Mouse (Mus musculus) activated CD4-positive, CD25-positive, alpha-beta regulatory T cell, adult 4 months (primary cell): ENCODE results near the gene Rpl23. TPM values are rescaled to one million over a fixed set of nuclear protein-coding genes. Genes with fewer than 3 reads are reported as not detected.

Source experiments
- ATAC-seq: one replicate; pipeline ENCODE4 v1.8.0; 2017
- polyA plus RNA-seq, 2 experiments: library from polyadenylated mRNA; unstranded; fragments of 100-300 nt; shearing (Covaris generic); gene quantifications; one replicate each; pipeline ENCODE4 v1.2.1; 2017

The Rpl23 gene
- polyA plus RNA-seq, result 1,000 to 10,000 TPM; 1,077 to 1,095 TPM

- ATAC-seq, result peak; percentile 78
Observed at GRCm38 (mm10) chr11:97781832-97782563, at the start of gene Rpl23. Gene Rpl23 (minus strand): TSS chr11:97782437.

DNA sequence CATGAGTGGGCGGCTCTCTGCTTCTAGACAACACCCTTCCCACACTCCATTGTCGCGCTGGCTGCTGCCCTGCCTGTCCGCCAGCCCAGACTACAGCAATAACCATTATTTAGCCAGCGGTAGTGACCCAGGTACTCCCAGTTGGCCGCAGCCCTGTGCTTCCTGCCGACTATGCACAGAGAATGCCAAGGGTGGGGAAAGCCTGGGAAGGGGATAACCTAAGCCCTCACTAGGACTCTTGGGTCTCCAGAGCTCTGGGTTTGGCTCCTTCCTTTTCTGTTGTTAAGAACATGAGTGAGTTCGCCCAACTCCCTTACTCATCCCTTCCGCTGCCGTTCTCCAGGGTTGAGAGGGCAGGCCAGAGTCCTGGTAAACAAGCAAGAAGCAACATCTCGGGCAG lies 49.8 kb upstream of the Rpl23 start:
- ATAC-seq, result no peak

DNA sequence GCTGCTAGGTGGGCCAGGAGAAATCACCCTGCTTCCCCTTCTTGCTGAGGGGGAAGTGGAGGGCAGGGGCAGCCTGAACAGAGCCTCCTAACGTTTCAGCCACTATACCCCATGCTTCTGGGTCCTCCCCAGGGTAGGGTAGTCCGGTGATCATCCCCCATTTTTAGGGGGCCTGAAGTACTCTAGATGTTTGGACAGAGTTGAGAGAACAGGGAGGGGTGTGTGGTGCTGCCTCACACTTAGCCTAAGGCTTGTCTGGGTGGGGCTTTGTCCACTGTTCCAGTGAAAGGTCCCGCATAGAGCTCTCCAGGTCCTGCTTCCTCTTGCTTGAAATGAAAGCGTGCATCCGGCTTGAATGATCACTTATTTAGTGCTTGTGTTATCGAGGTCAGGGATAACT lies 48.3 kb upstream of the Rpl23 start:
- ATAC-seq, result no peak

- peak; percentile 28 for ATAC-seq
Observed at GRCm38 (mm10) chr11:97829913-97830476, 47.8 kb upstream of the Rpl23 start.

DNA sequence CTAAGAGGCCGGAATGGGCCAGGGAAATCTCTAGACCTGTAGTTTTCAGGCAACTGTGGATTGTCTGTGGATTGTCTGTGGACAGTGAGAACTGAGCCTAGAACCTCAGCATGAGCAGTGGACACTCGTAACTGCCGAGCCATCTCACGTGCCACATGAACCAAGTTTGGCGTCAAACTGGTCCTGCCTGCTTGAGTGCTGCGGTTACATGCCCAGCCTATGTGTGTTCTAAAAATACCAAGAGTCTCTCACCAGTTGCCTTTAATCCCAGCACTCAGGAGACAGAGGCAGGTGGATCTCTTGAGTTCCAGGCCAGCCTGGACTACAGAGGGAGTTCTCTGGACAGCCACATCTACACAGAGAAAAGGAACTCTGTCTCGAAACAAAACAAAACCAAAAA lies 47.1 kb upstream of the Rpl23 start:
- ATAC-seq, result no peak

DNA sequence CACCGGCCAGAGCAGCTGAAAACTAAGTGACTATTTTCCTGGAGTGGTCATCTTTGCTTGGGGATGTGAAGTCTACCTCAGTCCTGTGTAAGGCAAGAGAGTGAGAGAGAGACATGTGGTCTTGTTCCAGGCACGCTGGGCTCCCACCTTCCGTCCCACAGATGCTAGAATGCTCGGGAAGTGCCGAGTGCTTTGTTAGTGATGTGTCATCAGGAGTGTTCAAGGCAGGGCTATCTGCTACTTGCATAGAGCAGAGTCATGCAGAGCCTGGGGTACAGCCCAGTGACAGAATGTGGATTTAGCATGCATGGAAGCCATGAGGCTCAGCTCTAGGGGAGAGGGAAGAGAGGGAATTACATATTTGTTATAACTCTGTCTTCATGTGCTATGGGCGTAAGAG lies 45.4 kb upstream of the Rpl23 start:
- no peak for ATAC-seq

- ATAC-seq, result no peak
Observed at GRCm38 (mm10) chr11:97826414-97826813, 44.2 kb upstream of the Rpl23 start.

- ATAC-seq, result no peak
Observed at GRCm38 (mm10) chr11:97825971-97826370, 43.7 kb upstream of the Rpl23 start.

DNA sequence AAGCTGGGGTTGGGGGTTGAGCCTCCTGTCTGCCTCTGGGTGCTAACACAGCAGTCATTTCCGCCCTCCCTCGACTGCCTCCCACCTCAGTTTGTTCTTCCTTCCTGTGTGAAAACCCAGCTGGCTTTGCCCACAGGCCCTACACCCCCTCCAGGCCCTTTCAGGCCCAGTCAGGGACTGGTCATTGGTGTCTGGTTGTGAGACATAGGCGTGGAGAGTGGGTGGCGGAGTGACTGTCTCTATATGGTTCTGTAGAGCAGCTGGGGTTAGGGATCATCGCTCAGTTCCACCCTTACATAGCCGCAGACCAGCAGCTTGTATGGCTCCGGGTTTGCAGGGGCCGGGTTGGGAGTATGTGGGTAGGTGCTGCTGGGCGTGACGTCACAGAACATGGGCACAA lies 43.1 kb upstream of the Rpl23 start:
- peak; percentile 72 for ATAC-seq

GRCm38 (mm10) chr11:97824895-97825294 lies 42.7 kb upstream of the Rpl23 start:
- ATAC-seq, result no peak

DNA sequence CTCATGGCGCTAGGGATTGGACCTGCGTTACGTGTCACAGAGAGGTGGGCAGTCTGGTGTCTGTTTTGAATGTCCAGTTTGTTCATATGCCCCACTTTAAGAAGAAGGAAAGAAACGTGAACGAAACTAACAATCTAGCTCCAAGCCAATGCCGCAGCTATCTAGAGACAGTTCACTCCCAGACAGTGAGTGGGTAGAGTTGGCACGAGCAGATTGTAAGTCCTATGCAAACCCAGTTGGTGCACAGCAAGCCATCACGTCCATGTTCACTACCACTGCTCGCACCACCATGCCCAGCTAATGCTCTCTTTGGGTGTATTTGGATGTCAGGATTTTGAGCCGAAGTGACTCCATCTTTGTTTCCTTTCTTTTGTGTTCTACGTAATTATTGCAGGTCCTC lies 41.9 kb upstream of the Rpl23 start:
- no peak for ATAC-seq

GRCm38 (mm10) chr11:97822840-97823603 lies 40.8 kb upstream of the Rpl23 start:
- no peak for ATAC-seq

DNA sequence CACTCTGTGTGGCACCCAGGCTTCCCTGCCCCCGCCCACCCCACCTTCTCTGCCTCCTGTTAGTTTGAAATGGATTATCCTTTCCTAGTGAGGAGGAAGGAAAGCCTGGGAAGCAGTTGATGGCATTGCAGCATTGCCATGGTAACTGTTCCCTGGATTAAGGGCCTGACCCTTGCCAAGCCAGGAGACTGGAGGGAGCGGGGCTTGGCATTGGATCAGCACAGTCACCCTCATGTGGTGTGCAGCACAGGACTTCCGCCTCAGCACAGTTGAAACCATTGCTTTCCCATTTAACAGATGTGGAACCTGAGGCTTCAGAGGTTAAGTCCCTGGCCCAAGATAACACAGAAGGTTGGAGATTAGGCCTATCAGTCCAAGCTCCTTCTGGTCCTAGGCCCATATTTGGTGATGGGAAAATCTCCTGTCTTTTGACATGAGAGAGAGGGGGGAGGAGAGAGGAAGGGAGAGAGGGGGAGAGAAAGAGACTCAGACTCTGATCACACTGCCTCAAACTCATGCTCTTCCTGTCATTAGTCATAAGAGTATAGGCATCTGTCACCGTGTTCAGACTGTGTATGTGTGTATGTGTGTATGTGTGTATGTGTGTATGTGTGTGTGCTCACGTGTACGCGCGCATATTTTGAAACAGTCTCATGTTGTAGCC lies 39.3 kb upstream of the Rpl23 start:
- peak; percentile 76 for ATAC-seq

DNA sequence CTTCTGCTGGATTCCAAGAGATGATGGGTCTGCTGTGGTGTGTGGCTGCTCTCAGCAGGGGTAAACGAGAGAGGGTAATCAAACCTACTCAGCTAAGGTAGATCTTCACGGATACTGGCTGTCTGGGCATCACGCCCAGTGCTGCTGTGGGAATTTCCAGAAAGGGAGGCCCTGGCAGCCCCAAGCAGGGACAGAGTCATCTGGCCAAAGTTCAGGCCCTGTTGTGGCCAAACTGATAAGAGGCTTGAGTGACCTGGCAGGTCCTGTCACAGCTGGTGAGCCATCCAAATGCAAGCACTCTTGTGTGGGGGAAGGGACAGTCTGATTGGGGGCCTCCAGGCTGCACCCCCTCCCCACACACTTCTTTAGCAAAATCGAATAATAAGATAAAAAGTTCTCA lies 38.6 kb upstream of the Rpl23 start:
- no peak for ATAC-seq

DNA sequence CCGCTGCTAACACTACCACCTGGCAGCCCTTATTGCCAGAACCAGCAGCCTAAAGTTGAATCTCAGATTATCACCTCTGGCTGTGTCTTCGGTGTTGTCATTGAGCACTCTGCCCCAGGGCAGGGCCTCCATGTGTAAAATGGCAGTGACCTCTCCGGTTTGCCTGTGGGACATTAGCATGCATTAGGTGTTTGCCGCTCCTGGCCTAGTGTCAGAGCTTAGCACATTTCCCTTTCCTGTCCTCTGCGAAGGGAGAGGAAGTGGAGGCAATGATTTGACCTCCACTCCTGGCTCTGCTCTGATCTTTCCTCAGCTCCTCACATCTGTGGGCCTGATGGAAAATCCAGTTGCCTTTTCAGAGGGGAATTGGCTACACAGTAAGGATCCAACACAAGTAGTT lies 37.7 kb upstream of the Rpl23 start:
- no peak for ATAC-seq

DNA sequence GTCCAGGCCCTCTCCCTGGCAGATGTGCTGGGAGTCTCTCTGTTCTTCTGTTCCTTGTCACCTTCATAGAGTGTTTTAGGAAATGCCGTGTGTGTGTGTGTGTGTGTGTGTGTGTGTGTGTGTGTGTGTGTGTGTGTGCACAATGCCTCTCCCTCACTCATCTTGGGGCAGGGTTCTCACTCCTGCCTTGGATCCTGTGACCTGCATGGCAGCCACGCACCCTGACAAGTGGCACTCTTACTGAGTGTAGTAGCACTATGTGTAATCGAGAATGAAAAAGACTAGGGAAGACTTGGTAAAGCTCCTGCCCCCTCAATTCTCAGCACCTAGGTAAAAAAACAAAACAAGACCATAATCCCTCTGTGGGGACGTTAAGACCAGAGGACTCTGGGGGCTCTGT lies 36.9 kb upstream of the Rpl23 start:
- ATAC-seq, result no peak

GRCm38 (mm10) chr11:97818571-97818970 lies 36.3 kb upstream of the Rpl23 start:
- ATAC-seq, result no peak

GRCm38 (mm10) chr11:97818003-97818402 lies 35.8 kb upstream of the Rpl23 start:
- no peak for ATAC-seq

- no peak for ATAC-seq
Observed at GRCm38 (mm10) chr11:97817379-97817778, 35.1 kb upstream of the Rpl23 start.

DNA sequence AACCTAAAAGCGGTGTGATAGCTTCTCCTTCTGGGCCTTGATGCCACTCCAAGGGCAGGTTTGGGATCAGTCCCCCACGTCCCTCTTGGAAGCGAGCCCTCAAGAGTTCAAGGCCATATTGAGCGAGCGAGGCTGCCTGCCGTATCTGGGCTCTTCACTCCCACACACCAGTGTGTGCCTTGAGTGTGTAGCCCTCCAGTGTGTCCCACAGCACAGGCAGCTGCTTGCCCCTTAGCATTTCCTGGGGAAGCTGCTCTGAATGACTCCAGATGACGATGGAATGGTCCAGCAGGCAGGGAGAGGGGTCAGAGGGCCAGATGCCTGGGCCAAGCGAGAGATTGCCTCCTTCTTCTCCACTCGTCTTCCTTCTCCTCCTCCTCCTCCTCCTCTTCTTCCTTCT lies 34.7 kb upstream of the Rpl23 start:
- no peak for ATAC-seq

GRCm38 (mm10) chr11:97816176-97816575 lies 33.9 kb upstream of the Rpl23 start:
- no peak for ATAC-seq

DNA sequence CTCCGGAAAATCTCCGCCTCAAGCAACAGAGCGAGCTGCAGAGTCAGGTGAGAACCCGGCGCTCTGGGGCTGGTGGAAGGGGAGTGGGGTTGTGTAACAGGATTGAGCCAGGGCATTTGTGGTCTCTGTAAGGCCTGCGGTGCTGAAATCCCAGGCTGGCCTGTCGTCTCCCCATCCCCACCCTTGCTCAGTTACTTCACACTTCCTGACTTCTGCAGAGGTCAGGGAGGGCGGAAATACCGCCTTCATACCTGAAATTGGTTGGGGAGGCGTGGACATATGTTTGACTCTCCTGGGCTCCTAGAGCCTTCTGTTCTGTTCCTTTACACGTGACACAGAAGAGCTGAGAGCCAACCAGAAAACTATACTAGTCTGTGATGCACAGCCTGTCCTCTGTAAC lies 33.5 kb upstream of the Rpl23 start:
- ATAC-seq, result no peak

DNA sequence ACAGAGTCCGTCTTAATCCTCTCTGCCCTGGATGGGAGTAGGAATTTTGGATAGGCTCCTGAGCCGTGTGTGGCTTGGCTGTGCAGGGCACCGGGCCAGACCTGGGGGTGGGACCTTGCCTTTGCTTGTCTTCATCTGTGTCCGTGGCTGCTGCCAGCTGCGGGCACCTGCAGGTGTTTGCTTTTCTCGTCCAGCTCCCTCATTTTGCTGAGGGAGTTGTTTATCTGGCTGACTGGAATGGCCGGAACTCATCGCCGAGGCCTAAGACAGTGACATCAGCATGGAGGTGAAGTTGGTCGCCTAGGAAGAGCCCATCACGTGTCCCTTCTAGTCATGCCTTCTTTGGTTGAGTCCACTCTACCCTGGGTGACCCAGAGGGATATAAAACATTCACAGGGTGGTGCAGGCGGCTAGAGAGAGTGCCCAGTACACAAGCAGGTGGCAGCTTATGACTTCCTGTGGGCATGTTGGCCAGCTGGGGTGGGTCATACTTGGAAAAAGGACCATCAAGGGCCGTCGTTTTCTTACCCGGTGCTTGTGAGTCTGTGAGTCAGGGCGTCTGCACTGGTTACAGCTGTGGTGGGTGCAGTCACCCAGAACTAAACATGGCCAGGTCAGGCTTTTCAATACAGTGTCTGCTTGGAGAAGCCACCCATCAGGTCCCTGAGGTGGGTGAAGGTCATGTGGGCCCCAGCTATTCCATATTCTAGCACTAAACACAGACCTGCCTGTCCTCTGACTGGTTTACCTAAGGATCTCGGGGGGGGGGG lies 31.7 kb upstream of the Rpl23 start:
- ATAC-seq, result no peak
